Mouse (Mus musculus): ENCODE results near the gene Paqr4.

The Paqr4 gene

GRCm38 (mm10) chr17:23725477-23725876, 15.2 kb downstream of the Paqr4 start:
- DNase-seq = no peak

DNA sequence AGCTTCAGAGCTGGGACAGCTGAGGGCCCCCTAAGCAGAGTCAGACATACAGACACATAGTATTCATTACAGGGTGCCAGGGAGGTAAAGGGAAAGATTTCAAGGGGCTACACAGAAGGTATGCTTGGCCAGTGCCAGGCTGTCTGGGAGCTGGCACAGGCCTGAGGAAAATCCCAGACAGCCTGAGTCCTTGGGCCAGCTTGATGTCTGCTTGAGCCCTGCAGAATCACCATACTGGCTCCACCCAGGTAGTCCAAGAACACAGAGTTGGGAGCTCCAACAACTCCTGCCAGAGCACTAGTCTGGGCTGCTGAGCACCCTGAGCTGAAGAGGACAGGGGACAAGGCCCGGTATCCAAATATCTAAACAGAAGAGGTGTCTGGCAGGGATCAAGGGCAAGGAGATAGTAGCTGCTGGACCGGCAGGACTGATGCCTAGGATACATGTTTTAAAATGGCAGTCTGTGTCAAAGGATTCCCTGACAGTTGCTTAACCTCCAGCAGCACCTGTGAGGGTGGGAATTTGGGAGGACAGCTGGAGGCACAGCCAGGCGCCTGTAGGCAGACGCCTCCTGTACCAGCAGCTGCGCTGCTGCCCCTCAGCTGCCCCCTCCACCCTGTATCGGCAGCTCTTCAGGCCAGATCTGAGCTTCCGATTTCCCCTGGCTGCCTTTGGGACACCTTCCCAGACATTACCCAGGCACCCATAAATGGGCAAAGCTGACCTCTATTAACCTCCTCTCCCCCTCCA, 18.1 kb downstream of the Paqr4 start, which contains the start of gene 1520401A03Rik:
TSS of gene 1520401A03Rik (minus strand) at position 408 of the 750 bp plus-strand sequence.
- DNase-seq = no peak

DNA sequence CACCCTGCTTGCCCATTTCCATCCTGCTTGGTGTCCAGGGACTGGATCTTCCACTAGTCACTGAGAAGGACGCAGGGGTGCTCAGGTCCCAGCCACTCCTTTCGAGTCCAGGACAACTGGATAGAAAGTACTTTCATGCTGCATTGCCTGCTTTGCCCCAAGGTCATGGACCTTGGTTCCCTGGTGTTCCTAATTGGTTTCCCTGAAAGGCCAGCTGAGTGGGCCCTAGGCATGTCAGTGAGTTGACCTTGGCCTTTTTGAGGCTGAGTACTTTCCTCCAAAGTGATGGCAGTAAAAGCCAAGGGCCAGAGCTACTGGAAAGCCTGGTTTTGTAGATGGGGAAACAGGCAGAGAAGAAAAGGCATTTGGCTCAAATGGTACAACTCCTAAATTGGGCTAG, 18.8 kb downstream of the Paqr4 start:
- DNase-seq = no peak

DNA sequence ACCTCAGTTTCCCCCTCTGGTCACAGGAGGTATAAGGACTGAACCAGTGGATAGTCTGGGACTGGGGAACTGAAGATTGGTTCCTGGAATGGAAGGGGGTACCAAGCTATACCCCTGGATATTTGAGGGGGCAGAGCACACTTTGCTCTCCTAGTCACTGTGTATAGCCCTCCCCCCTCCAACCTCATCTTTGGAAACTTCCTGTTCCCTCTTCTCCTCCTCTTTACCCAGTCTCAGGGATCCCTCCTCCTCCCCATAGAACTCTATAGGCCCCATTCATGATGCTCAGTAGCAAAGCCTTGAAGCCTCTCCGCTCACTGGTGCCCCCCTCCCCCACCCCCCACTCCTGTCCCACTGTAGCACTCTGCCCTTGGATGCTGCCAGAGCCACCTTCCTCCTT, 21.2 kb downstream of the Paqr4 start:
- DNase-seq = no peak

GRCm38 (mm10) chr17:23717003-23717402, 23.7 kb downstream of the Paqr4 start:
- no peak for DNase-seq

- DNase-seq = peak; percentile 85 to 86
These were observed 34.5 kb downstream of the Paqr4 start for GRCm38 (mm10) chr17:23706212-23706611.

- no peak for DNase-seq
These were observed 35.1 kb downstream of the Paqr4 start for GRCm38 (mm10) chr17:23705525-23706104.

DNA sequence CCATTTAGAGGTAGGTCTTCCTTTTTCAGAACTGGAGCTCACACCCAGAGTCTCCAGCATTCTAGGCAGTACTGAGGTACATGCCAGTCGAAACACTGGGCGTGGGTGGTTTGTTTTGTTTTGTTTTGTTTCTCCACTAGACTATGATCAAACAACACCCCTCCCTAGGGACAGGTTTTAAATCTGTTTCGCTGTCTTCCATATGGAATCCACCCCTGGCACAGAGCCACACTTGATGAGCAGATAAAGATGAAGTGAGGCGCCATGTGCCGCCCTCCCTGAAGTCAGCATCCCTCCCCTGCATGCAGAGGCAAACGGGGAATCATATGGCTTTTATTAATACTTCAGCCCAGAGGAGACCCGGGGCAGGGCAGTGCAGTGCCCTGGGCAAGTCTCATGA, 35.9 kb downstream of the Paqr4 start:
- no peak for DNase-seq

DNA sequence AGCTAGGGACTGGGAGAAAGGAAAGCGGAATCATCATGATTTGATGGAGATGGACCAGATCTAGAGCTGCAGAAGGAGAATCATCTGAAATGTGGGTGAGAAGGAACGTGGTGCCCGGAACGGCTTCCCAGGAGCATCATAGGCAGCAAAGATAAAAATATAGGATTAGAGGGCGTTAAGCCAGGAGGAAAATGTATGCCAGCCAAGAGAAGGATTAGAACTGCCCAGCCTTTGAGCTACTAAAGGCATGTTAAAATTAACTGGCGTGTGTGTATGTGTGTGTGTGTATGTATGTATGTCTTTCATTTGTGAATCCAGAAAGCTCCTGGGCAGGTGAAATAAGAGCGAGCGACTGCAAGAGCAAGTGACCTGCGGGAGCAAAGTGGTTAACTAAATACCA, 37.4 kb downstream of the Paqr4 start:
- DNase-seq = no peak

GRCm38 (mm10) chr17:23700079-23700478, 40.6 kb downstream of the Paqr4 start:
- DNase-seq = peak; percentile 95 to 96

DNA sequence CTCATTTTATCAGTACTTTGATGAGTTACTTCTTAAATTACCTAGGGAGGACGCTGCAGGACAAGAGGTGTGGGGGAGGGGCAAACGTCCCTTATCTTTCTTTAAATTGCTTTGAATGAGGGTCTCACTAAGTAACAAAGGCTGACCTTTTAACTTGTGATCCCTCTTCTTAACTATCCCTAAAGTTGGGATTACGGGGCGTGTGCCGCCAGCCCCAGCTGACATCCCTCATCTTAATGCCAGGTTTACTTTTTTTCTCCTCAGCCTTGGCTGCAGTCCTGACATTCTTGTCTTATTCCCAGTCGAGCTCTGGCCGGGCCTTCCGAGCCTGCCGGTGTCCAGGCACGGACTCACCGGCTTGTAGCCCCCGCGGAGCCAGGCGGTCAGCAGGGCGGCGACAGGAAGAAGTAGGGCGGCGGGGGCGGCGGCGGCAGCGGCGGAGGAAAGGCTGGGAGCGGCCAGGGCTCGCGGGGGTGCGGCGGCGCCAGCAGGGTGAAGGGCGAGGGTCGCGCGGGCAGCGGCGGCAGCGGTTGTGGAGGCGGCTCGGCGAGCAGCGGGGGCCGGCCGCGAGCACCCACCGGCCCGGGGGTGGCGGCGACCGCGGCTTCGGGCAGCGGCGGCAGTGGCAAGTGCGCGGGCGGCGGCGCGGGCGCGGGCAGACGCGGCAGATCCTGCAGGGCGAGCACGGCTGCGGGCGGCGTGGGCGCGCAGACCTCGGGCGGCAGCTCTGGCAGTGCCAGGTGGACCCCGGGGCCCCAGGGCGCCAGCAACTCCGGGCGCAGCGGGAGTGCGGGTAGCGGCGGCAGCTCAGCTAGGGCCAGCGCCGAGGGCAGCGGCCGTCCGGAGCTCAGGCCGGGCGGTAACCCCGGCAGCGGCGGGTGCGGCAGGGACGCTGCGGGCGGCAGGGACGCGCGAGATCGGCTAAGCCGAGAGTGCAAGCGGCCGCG, 41.3 kb downstream of the Paqr4 start:
- DNase-seq = peak; percentile 58 to 69

DNA sequence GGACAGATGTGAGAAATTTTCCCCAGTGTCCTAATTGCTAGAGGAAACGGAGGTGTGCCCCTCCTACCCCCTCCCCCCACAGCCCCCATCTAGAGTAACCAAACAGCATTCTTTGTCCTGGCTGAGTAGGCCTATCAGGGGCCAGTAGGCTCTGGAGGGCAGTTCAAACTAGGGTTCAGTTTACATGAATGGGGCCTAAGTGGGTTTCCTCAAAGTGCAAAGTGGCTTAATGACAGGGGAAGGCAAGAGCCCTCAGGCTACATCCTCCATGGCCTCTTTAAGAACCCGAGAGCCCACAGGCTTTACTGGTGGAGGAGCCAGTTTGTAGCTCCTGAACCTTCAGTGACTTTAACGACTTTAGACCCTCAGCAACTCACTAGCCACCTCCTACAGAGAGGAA, 44.9 kb downstream of the Paqr4 start:
- no peak for DNase-seq

DNA sequence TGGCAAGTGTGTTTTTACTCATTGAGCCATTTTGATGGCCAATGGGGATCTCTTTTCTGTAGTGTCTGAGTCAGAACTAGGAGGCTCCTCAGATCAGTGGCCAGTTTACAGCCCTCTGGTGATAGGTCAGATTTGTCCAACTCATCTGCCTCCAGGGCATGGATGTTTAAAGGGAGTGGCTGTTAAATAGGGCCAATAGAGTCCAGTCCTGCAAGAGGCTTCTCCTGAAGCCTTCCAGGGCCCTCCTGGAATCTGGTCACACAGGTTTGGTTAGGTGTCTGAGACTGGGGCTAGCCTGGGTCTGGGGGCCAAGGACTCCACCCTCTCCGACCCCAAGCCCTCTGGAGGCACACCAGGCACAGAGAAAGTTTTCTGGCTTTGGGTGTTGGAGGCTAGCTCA, 46.2 kb downstream of the Paqr4 start:
- no peak for DNase-seq

Measured in cerebellum, postnatal 36 days (tissue).